Mouse (Mus musculus) right cerebral cortex, postnatal 25 days (tissue): ENCODE measurements at regions not wholly inside any gene's neighbourhood (a gene's known extent, or its start where the extent isn't known, plus 50 kb on each side); places are given as distances from the start of the nearest gene placed in this dataset.
"Not testable (repeated sequence)": the region's sequence is repeated elsewhere in the genome, so short reads cannot be mapped to it uniquely, and the experiment has no call there.

Source experiments
- DNase-seq: peaks from one replicate; pipeline ENCODE4 v3.0.0; 2022

DNA sequence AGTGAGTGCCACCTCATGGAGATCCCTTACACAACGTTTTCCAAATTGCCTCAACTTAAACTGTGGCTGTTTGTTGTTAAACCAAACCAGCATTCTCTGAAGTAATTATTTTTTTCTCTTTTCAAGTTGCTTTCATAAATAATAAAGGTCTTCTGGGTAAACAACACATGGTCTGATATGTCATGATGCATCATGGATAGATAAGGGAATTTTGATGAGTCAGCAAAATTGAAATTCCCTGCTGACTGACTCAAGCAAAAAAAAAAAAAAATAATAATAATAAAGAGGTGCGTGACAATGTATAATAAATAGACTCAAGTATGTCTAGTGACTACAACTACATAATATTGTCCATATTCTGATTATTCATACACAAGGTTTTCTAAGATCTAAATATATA lies 201.8 kb downstream of the Adgb start:
- no peak for DNase-seq

DNA sequence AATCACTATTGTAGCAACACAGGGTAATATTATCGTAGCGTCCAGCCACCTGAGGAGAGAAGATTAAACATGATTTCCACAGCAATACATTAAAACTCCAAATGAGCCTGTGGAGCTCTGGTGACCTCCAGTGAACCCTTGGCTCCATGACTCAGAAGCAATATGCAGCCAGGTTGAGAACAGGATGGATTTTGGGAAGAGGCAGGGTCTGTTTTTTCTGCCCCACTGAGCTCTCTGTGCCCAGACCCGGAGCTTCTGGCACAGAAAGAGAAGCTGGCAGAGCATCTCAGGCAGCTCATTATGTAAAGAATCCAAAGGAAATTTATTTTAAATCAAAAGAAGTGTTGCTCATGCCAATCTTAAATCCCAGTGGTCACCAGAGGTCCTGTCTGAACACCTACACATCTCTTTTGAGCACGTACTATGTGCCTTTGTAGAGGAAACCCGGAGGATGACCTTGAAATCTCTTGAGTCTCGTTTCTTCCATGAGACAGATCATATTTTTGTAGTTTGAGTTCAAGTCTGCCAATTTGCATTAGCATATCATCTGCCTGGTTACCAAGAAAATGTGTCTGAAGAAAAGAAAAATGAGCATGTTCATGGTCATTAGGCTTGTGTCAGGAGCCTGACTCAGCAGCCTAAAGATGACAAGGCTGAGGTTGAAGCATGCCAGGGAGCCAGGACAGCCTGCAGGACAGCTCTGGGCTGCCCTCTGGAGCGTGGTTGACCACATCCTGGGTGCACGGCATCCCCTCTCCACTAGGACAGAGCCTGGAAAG lies 219.4 kb downstream of the Adgb start:
- DNase-seq = peak; percentile 13

DNA sequence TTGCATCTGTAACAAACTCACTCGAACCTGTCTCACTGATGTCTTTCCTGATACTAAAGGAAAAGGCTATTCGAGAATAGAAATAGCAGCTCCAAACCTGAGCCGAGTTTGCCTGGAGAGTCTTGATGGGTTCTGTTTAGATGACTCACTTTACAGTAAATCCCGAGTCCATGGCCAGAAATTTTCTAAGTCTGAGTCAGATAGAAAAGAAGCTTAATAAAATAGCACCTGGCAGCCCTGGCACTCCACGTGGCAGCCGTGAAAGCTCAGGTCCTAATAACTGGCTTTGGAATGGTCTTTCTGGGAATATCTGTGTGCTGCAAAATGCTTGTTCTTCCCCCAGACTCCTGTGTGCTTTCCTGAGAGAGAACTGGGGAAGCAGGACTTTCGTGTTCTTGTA lies 220.0 kb downstream of the Adgb start:
- DNase-seq = peak; percentile 9

DNA sequence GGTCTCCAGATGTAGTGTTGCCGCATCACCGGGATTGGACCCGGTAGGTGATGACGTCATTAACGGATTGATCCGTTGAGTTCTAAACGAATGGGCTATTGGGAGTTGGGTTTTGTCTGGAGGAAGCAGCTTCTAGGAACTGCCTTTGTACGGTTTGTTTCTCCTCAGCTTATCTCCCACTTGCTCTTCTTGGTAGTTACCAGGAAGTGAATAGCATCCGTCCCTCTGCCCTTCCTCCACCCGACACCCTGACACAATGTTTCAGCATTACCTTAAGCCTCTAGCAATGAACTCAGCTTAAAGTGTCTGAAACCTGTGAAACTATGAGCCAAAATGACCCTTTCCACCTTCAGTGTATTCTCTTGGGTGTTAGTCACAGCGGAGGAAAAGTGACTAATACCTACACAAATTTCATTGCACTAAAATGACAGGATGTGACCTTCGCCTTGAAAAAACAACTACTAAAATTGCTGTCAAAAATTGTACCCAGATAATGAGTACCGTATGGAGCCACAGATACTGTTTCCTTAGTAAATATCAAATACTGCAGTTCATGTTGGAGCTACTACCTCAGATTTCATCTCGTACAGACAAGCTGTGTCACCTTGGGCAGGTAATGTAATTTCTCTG lies 237.1 kb downstream of the Adgb start:
- no peak for DNase-seq

DNA sequence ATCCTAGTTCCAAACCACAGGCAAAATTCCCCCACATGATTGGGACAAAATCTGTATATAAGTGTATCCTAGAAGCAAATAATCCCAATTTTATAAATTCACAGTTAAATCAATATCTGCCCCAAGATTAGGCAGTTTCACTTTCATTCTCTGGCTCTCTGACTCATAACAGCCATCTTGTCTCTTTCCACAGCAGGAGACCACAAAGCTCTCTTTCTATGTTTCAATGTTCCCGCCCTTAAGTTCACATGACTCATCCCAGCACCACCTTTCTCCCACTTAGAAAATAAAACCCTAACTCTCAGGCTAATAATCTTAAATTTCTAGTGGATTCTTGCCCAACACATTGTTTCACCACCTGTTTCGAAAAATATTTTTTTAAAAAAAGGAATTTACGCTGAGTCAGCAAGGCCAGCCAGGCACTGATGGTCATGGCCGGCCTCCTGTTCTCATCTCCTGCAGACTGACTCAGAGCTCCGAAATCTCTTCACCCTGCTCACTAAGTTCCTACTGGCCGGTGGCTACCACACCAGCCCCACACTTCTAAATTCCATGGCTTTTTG lies 247.5 kb downstream of the Adgb start:
- no peak for DNase-seq

DNA sequence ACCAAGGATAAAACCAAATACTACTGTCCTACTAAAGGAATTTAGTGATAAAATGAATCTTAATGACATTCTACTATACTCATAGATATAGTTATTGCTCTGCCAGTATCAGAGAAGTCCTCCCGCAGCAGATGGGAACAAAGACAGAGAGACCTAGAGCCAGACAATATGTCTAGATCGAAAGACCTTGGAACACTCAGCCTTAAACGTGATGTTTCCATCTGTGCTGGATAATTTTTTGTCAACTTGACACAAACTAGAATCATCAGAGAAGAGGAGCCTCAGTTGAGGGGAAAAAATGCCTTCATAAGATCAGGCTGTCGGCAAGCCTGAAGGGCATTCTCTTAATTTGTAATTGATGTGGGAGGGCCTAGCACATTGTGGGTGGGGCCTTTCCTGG lies 252.4 kb downstream of the Adgb start:
- DNase-seq = no peak

DNA sequence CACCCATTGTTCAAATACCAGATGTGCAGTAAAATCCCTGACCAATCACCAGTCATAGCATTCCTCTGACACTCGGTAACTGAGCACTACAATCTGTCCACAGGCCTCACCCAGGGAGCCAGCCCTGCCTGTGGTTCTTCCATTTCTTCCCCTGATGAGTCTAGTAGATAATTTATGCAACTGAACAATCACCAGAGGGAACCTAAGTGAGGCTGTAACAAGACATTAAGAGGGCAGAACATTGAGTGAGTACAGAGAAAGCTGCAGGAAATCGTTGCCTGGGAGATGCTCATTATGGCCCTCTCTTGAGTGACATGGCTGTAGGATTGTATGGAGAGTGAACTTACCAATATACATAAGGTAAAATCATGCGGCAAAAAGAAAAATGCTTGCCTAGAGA lies 255.2 kb downstream of the Adgb start:
- DNase-seq = no peak

DNA sequence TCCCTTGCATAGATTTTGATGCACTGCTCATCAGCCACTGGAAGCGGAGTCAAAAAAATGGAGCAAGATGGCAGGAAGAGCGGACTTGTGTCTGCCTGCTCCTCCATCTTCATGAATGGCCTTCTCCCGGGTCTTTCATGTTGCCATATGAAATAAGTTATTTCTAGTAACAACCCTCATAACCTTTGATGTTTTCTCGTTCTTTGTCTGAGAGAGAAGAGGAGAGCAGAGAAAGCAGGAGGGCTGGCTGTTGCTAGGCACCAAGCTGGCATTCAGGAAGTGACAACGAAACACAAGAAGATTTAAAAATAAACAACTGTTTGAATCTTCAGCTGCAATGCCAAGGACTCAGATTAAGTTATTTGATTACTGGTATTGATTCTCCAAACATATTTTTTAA lies 256.8 kb downstream of the Adgb start:
- no peak for DNase-seq

DNA sequence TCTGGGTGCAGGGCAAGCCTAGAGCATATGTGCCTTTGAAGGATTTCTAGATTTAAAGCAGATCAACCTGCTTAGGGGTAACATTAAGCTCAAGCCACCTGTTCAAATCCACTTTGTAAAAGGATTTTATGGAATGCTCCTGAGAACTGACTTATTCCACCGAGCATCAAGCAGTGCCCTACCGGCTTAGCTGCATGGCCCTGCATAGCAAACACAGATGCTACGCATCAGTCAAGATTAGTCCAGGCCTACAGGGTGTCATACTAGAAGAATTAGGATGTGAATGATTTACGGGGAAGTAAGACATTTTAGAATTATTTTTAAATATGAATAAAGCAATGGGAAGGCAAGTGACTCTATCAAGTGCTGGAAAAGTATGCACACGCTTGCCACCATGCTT lies 263.8 kb downstream of the Adgb start:
- DNase-seq = no peak

DNA sequence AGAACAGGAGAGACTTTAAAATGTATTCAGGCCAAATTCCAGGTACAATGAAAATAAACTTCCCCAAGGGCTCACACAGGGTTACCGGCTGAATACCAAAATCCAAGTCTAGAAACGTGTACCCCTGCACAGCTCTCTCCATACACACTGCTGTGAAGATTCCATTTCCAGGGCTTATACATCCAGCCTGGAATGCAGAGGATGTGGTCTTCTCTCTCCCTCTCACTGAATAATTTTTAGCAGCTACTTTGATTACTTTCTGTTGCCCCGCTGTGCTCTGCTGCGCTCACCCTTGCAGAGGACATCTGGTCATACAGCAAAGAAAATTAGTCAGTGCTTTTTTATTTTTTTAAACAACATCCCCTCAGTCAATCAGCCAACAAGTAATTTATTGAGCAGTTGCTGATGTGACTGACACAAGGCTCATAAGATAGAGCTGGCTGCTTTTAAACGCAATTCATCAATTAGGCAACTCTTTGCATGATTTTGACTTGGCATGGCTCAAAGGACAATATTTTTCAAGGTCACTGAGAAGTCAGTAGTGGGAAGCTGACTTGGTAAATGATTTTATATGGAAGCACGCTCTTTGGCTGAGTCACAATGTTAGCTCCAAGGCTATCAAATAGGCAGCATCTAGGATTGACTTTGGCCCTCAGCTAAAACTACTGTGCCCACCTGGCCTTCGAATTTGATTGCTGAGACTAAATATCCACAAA lies 266.2 kb downstream of the Adgb start:
- no peak for DNase-seq

DNA sequence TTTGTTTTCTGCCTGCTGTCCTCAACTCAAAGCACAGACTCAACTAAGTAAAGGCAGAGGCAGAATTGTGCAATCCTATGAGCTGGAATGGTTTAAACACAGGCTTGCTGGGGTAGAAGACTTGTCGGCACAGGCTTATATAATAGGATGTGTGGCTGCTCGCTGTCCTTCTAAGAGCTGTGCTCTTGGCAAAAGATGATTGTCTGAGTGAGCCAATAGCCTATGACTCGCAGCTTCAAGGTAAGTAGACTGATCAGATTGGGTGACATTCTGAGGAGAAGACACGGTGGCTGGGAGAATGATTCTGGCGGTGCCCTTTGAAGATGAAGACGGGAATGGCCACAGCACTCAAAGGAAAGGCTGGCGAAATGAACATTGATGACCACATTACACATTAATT lies 268.1 kb downstream of the Adgb start:
- DNase-seq = no peak

DNA sequence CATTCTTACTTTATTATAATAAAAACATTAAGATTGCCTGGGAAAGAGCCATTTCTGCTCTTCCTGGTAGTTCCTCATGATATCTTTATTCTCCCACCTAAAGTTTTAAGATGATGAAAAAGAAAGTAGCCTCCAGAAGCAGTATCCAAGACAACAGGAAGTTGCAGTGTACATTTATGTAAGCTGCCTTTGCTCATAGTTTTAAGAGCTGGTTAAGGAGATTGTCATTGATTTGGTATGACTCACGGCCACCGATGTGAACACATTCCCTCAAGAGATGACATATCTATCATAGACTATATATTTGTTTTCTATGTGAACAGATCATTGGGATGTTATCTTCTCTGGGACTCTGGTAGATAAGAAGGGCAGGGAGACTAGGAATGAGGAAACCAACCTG lies 281.8 kb downstream of the Adgb start:
- no peak for DNase-seq

DNA sequence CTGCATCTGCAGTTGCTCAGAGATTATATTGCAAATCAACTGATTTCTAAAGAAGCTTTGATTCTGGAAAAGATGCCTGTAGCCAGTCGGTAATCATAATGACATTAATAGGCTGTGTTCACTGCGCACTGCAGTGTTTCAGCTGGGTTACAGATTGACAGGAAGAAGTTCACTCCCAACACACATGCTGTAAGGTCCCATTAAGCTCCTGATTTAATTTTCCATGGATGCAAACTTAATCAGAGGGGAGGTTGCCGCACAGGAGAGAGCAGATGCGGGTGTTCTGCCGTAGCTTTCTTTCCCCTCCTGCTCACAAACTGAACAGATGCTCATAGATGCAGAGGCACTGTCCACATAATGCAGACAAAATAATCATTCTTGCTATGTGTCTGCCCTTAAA lies 284.0 kb downstream of the Adgb start:
- no peak for DNase-seq

DNA sequence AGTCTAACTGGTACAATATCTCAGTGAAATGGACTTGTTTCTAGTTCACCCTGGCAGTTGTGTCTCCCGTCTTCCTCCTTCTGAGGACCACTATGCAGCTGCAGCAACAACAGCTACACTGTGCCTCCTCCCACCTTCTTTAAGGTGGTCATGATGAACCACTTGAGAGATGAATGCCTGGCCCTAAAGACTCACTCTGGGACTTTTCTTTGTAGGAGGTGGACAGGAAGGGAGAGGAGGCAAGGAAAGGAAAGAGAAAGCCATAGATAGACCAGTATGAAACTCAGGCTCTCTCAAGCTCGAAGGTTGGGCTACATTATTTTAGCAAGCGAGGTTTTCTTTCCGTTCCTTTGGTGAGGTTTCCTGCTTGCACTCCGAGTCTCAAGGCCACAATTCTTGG lies 285.4 kb downstream of the Adgb start:
- no peak for DNase-seq

DNA sequence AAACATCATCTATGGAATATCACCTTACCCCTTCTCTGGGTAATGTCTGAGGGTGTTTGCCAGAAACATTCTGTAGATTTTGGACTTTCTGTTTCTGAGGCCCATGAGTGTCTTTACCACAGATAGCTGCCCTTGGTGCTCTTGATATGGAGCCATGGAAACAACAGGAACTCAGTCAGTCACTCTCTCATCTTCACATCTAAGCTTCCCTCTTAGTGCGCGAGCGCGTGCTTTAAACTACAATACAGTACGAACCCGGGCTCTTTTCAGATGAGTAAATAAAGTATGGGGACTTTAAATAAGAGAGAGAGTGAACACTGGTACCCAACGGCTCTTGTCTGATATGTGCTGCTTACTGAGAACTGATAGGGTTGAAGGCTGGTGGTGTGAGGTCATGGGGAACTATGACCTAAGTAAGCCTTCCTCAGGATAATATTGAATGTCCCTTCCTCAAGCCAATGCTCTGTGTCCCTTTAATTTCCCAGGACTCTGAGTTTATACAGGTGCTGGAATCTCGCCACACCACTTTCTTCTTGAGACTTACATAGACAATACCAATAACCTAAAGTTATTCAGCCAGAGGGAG lies 284.5 kb upstream of the Stxbp5 start:
- DNase-seq = no peak

DNA sequence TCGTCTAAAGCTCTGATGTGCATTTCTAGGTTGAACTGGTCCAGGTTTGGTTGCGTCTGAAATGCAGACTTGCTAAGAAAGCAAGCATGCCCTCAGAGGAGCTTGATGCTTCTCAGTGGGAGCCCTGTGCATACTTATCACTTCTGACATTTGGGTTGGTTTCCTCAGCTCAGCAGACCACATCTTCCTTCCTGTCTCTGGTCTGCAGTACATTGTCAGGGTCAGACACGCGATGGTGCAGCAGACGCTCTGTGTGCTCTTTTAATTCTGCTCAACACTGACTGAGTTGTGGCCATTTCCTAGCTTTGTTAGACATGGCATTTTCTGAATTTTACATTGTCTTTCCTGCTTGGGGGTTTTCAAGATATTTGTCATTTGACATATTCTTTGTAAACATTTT lies 283.5 kb upstream of the Stxbp5 start:
- no peak for DNase-seq

DNA sequence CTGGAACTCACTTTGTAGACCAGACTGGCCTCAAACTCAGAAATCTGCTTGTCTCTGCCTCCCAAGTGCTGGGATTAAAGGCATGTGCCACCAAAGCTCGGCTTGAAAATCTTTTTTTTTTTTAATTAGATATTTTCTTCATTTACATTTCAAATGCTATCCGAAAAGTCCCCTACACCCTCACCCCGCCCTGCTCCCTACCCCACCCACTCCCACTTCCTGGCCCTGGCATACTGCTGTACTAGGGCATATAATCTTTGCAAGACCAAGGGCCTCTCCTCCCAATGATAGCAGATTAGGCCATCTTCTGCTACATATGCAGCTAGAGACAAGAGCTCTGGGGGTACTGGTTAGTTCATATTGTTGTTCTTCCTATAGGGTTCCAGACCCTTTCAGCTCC lies 276.2 kb upstream of the Stxbp5 start:
- DNase-seq = not testable (repeated sequence)
